Mouse (Mus musculus): ENCODE results near the gene Cntnap1.

Gene Cntnap1

GRCm38 (mm10) chr11:101220853-101221252 lies 50.5 kb downstream of the Cntnap1 start:
- no peak for DNase-seq (ENCODE audit: low read depth, low spot score)

GRCm38 (mm10) chr11:101221306-101221986 lies 51.1 kb downstream of the Cntnap1 start:
- no peak for DNase-seq (ENCODE audit: low read depth, low spot score)

- DNase-seq (ENCODE audit: low read depth, low spot score), result no peak
These were observed 54.0 kb downstream of the Cntnap1 start for GRCm38 (mm10) chr11:101224337-101224736.

- DNase-seq (ENCODE audit: low read depth, low spot score), result no peak
These were observed 55.2 kb downstream of the Cntnap1 start for GRCm38 (mm10) chr11:101225331-101226064.

- DNase-seq (ENCODE audit: low read depth, low spot score), result peak; percentile 46
These were observed 55.9 kb downstream of the Cntnap1 start, which contains the start of gene Ezh1 for GRCm38 (mm10) chr11:101226065-101226701. Ezh1 (minus strand) TSS chr11:101226463.

GRCm38 (mm10) chr11:101229361-101229900 lies 59.1 kb downstream of the Cntnap1 start:
- no peak for DNase-seq (ENCODE audit: low read depth, low spot score)

GRCm38 (mm10) chr11:101230061-101230511 lies 59.8 kb downstream of the Cntnap1 start:
- no peak for DNase-seq (ENCODE audit: low read depth, low spot score)

- no peak for DNase-seq (ENCODE audit: low read depth, low spot score)
These were observed 60.2 kb downstream of the Cntnap1 start for GRCm38 (mm10) chr11:101230526-101230925.

GRCm38 (mm10) chr11:101230991-101231871 lies 60.9 kb downstream of the Cntnap1 start:
- DNase-seq (ENCODE audit: low read depth, low spot score), result no peak

GRCm38 (mm10) chr11:101232010-101232839 lies 61.9 kb downstream of the Cntnap1 start:
- DNase-seq (ENCODE audit: low read depth, low spot score), result no peak

- DNase-seq (ENCODE audit: low read depth, low spot score), result no peak
These were observed 62.9 kb downstream of the Cntnap1 start for GRCm38 (mm10) chr11:101233240-101233639.

- no peak for DNase-seq (ENCODE audit: low read depth, low spot score)
These were observed 63.8 kb downstream of the Cntnap1 start for GRCm38 (mm10) chr11:101234124-101234523.

- DNase-seq (ENCODE audit: low read depth, low spot score), result no peak
These were observed 65.1 kb downstream of the Cntnap1 start for GRCm38 (mm10) chr11:101235429-101235828.

- DNase-seq (ENCODE audit: low read depth, low spot score), result no peak
These were observed 66.5 kb downstream of the Cntnap1 start for GRCm38 (mm10) chr11:101236782-101237181.

- no peak for DNase-seq (ENCODE audit: low read depth, low spot score)
These were observed 67.8 kb downstream of the Cntnap1 start for GRCm38 (mm10) chr11:101238071-101238647.

All from brain, embryonic 18.5 days (tissue).